Mouse (Mus musculus) kidney, postnatal 10 days (tissue): ENCODE data around the gene Tldc2.
A peak's percentile ranks its signal among the peaks of the same experiment; 100 is the strongest.

Experiments used
- DNase-seq: peaks from one replicate; pipeline ENCODE4 v3.0.0; 2021; ENCODE audit warnings: mixed read lengths

The Tldc2 gene

GRCm38 (mm10) chr2:157129601-157130164 is 42.8 kb downstream of the Tldc2 start:
- no peak for DNase-seq

DNA sequence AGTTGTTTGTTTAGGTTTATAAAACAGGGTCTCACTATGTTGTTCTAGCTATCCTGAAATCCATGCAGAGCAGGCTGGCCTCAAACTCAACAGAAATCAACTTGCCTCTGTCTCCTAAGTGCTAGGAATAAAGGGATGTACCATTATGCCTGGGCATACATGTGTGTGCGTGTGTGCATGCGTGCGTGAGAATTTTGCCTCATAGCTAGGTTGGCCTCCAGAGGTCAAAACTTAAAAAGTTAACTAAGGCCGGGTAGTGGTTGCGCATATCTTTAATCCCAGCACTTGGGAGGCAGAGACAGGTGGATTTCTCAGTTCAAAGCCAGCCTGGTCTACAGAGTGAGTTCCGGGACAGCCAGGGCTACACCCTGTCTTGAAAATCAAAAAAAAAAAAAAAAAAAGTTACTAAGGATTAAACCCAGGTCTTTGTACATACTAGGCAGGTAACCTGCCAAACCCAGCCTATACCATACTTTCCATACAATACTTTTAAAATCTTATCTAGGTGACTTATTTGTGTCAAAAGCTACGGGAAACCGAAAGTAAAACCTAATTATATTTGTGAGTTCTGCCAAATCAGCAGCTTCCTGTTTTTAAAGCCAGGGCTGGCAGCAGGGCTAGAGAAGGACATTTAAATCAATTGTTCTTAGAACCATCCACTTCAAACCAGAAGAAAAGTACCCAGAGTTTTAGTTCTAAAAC is 44.1 kb downstream of the Tldc2 start:
- peak; percentile 21 for DNase-seq

- no peak for DNase-seq
Observed at GRCm38 (mm10) chr2:157132086-157132485, 45.2 kb downstream of the Tldc2 start.

DNA sequence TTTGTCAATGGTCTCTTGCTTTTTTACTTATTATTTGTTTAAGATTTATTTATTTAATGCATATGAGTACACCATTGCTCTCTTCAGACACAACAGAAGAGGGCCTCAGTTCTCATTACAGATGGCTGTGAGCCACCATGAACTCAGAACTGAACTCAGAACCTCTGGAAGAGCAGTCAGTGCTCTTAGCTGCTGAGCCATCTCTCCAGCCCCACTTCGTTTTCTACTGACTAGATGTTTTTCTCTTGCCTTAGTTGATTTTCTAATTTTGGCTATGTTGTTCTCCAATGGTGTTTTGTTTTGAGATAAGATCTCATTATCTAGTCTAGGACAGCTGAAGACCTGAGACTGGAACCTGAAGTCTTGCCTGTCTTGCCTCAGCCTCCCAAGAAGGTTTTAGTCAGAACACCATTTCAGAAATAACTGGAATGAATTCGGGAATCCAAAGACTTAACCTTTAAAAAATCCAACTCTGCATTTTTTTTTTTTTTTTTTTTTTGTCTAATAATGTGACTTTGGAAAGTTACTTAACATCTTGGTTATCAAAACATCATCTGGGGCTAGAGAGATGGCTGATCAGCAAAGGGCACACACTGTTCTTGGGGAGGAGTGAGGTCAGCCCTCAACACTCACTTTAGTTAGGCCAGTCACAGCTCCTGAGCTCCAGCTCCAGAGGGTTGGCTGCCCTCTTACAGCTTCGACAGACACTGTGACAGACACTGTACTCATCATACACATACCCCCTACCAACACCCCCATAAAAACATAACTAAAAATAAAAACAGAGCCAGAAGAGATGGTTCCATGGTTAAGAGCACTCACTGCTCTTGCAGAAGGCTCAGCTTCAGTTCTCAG is 46.1 kb downstream of the Tldc2 start:
- no peak for DNase-seq

DNA sequence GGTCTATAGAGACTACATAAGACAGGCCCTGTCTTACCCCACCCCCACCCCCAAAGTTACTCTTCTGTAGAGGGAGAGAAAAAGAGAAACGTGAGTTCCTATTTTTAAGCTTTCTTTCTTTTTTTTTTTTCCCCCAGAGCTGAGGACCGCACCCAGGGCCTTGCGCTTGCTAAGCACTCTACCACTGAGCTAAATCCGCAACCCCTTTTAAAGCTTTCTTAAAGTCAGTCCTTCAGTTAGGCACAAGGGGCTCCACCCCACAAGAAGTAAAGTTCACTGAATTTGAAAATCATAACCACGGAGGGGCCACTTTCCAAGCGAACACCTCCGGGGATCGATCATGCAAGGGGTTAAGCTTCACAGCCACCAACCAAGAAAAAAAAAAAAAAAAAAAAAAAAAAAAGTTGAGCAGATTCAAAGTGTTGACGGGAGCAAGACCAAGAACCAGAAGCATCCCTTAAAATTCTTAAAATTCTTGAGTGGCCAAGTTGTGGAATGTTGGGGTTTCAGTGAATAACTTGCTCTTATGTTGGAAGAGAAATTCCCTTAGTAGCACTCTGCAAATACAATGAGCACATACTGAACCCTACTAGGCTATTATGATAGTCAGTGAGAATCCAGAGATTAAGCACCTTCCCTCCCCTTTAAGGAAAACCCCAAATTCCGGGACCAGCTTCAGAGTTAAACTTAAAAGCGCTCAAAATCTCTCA is 47.1 kb downstream of the Tldc2 start:
- no peak for DNase-seq

- peak; percentile 52 for DNase-seq
Observed at GRCm38 (mm10) chr2:157134479-157134931, 47.6 kb downstream of the Tldc2 start.

GRCm38 (mm10) chr2:157135014-157135413 is 48.2 kb downstream of the Tldc2 start, which contains the start of gene Samhd1:
Gene Samhd1 (minus strand): TSS chr2:157135265.
- peak; percentile 96 for DNase-seq

DNA sequence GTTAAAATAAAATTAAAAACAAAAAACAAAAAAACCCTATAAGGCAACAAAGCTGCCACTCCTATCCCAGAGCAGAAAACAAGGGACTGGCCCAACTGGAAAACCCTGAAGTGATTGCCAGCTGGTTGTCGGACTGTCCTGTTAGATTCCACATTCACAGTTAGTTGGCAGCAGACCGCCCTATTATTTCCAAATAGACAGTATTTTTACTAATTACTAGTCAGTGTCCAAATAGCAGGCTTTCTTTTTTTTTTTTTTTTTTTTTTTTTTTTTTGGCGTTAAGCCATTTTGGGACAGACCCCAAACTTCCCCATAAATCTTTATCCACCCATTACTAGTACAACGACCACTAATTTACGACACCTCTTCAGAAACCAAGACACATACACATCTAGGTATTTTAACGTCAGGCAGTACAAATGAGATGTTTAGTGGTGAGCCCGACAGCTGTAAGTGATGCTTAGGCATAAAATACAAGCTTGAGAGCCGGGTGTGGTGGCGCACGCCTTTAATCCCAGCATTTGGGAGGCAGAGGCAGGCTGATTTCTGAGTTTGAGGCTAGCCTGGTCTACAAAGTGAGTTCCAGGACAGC is 48.8 kb downstream of the Tldc2 start:
- DNase-seq, result peak; percentile 20

DNA sequence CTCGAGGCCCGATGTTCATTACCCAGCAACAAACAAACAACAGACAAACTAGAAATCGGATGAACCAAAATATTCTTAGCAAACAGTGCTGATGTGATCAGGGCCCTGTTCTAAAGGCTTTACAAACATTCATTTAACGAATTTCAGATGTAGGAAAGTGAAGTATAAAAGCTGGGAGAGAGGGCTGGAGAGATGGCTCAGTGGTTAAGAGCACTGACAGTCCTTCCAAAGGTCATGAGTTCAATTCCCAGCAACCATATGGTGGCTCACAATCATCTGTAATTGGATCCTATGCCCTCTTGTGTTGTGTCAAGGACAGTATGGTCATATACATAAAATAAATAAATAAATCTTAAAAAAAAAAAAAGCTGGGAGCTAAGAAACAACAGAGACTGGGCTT is 49.3 kb downstream of the Tldc2 start:
- no peak for DNase-seq

GRCm38 (mm10) chr2:157136646-157137045 is 49.8 kb downstream of the Tldc2 start:
- DNase-seq, result no peak

DNA sequence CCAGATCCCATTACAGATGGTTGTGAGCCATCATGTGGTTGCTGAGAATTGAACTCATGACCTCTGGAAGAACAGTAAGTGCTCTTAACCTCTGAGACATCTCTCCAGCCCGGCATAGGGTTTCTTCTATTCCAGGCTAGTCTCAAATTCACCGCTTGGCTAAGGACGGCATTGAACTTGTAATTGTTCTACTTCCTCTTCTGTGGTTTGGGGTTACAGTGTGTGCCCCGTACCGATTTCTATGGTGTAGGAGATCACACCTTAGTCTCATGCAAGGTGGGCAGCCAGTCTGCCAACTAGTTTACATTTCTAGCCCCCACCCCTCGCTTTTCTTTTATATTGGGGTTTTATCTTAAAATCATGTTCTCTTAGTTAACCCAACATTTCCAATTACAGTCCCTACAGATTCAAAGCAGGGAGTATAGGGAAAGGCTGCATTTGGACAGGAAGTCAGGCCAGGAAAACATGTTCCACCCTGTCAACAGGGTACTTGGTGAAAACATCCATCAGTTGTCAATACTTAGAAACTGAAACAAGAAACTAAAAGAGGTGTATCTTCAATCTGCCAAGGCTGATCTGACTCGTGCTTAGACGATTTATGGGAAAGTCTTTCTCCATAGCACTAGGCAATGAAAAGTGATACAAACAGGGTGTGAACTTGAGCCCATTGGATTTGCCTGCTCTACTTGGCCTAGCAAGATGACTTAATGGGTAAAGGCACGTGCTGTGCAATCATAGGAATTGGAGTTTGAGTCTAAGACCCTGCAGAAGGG is 51.3 kb downstream of the Tldc2 start:
- no peak for DNase-seq

DNA sequence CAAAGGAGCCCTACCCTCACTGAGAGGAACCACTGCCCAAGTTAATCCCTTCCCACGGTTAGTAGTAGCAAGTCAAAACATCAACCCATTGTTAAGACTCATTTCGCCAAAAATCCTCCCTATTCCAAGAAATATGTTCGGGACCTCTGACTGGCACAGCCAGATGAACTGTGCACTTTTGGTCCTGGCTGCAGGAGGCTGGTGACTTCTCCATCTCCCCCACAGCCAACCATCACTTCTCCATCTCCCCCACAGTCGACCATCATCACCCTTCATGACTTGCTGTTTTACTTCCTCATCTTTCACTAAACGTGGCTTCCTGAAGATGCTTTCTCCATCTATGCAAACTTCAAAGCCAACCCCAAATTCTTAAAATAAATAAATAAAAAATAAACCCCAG is 52.0 kb downstream of the Tldc2 start:
- DNase-seq, result no peak

DNA sequence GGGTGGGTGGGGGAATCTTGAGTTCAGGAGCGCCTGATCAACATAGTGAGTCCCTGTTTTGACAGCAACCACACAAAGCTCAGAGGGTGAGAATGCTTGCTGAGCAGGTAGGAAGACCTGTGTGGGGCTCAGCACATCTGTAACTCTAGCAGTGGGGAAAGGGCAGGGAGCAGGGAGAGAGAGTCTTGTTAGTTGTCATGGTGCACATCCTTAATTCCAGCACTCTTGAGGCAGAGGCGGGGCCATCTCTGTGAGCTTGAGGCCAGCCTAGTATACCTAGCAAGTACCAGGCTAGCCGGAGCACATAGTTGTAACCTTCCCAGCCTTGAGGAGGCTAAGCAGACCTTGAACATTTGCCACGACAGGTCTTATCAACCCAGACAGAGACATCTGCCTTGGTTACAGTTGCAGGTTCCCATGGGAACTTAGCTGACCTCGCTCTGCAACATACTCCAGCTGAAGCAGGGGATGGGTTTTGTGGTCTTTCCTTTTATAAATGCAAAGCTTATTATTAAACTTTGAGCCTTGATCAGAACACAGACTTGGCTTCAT is 52.5 kb downstream of the Tldc2 start:
- no peak for DNase-seq

DNA sequence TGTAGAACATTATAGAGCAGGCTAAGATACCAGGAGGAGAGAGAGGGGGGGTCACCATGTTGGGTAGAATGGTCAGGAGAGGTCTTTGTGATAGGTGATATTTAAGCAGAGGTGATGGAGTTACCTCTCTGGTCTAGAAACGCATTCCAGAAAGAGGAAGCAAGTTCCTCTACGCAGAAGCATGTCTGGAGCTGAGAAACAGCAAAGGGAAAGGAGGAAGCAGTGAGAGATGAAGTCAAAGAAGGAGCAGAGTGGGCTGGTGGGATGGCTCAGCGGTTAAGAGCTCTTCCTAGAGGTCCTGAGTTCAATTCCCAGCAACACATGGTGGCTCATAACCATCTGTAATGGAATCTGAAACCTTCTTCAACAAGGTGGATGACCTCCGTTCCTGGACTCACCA is 55.1 kb downstream of the Tldc2 start:
- DNase-seq, result no peak

- DNase-seq, result no peak
Observed at GRCm38 (mm10) chr2:157144132-157144531, 57.3 kb downstream of the Tldc2 start.

DNA sequence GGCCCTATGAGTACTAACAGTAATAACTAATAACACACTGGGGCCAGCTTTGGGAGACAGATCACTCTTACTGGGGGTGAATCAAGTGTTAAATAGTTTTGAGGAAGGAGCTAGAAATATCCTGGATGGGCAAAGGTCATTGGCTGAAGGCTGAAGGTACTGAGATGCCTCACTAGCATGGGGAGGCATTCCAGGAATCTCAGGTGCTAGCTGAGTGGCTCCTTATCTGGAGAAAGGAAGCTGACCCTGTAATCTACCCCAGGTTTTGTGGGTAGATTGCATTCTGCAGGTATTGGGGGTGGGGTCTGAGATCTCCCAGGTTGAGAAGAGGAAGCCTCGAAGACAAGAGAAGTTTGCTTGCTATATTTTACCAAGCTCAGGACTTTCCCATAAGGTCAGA is 58.3 kb downstream of the Tldc2 start:
- DNase-seq, result no peak
